Mouse (Mus musculus): Measurements from ENCODE around the gene Abcc4. TPM values are rescaled to one million over a fixed set of nuclear protein-coding genes. Genes with fewer than 3 reads are reported as not detected.

The Abcc4 gene
- polyA plus RNA-seq, 1 experiment, result 7.7 TPM

DNA sequence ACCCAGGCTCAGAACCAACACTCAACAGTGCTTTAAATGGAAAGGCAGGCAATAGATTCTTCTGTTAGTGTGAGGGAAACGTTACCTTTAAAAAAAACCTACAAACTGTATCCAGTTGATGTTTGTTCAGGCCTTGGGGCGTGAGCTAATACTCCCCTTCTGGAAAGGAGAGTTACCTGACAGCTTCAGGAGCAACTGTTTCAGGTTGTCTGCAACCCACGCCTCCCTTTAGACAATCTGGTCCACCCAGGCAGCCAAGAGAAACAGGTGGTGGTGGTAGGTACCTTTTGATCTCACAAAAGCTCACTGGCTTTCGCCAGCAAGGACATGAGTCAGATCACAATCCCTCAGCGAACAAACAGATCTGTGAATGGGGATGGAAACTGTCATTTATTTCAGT lies 223.7 kb downstream of the Abcc4 start:
- Histone ChIP-seq H3K4me1 (ENCODE audit: control insufficient read depth, insufficient read depth, low read length) (no peaks in the 10 kb centered on the region), H3K27ac (ENCODE audit: control insufficient read depth, insufficient read depth, low read depth, low read length, poor library complexity) (no peak overlapping the region), H3K4me3 (replicated peaks; ENCODE audit: control insufficient read depth, low read depth, low read length) (no peak overlapping the region)
- TF ChIP-seq POLR2A (IDR thresholded peaks at IDR 0.05; ENCODE audit: borderline replicate concordance, control insufficient read depth, low read depth, low read length) (no peak), CTCF (IDR thresholded peaks at IDR 0.05; ENCODE audit: control insufficient read depth, insufficient read depth, low read length) (no peak)
- WGBS, result 86% methylated on average over 5 of the region's 5 CpGs

DNA sequence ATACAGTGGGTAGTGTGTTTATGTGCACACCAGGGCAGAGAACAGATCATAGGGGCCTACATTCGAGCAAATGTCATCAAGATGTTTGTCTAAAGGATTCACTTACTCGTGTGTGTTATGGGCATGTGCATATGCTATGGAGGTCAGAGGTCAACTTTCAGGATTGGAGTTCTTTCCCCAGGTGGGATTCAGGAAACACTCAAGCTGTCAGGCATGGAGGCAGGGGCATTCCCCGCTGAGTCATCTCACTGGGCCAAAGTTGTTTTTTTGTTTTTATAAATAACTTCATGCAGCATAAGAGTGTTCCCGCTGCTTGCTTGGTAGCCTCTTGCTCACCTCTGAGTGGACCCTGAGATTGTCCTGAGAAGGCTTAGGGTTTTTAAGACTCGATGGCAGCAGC lies 224.2 kb downstream of the Abcc4 start:
- Histone ChIP-seq H3K4me1 (ENCODE audit: control insufficient read depth, insufficient read depth, low read length) (no peaks in the 10 kb centered on the region), H3K4me3 (replicated peaks; ENCODE audit: control insufficient read depth, low read depth, low read length) (no peak overlapping the region), H3K27ac (ENCODE audit: control insufficient read depth, insufficient read depth, low read depth, low read length, poor library complexity) (no peak overlapping the region)
- WGBS, result 81% methylated on average over 5 of the region's 5 CpGs
- TF ChIP-seq CTCF (IDR thresholded peaks at IDR 0.05; ENCODE audit: control insufficient read depth, insufficient read depth, low read length) (no peak), POLR2A (IDR thresholded peaks at IDR 0.05; ENCODE audit: borderline replicate concordance, control insufficient read depth, low read depth, low read length) (no peak)

DNA sequence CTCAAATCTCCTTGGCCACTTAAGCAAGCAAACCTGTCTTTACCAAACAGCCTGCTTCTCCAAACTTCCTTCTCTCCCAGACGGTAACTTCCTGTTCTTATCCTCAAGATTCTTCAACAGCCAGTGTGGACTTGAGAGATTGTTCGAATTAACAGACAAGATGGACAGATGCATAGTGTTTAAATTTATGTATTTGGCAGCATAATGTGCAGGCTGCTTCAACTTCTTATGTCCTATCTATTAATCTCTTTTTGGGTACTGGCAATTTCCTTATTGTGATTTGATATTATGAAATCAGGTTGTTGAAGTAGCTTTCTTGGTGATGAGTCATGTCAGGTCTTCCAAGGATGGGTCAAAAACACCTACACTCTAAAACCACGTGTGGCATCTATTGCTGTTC lies 229.7 kb downstream of the Abcc4 start:
- no peak overlapping the region for H3K4me3 ChIP-seq (replicated peaks; ENCODE audit: control insufficient read depth, low read depth, low read length)
- 34% methylated on average over 3 of the region's 3 CpGs for WGBS
- H3K27ac ChIP-seq (ENCODE audit: control insufficient read depth, insufficient read depth, low read depth, low read length, poor library complexity), result no peak overlapping the region
- TF ChIP-seq CTCF (IDR thresholded peaks at IDR 0.05; ENCODE audit: control insufficient read depth, insufficient read depth, low read length) (no peak), POLR2A (IDR thresholded peaks at IDR 0.05; ENCODE audit: borderline replicate concordance, control insufficient read depth, low read depth, low read length) (no peak)
- no peaks in the 10 kb centered on the region for H3K4me1 ChIP-seq (ENCODE audit: control insufficient read depth, insufficient read depth, low read length)

DNA sequence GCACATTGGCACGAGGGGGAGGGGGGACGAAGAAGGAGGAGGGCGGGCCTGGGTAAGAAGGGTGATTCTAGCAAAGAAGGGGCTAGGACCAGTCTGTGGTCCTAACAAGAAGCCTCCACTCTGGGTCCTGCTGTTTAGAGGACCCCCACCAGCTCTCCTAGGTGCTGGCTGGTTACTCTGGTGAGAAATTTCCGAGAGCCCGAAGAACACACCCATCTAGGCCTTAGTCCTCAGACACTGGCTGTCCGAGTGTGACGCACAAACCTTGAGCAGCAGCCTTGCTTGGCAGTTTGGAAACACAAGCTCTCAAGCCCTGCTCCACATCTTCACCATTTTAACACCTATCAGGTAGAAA lies 230.9 kb downstream of the Abcc4 start:
- no peak for TF ChIP-seq POLR2A (IDR thresholded peaks at IDR 0.05; ENCODE audit: borderline replicate concordance, control insufficient read depth, low read depth, low read length)
- Histone ChIP-seq H3K4me1 (ENCODE audit: control insufficient read depth, insufficient read depth, low read length) (no peaks in the 10 kb centered on the region), H3K27ac (ENCODE audit: control insufficient read depth, insufficient read depth, low read depth, low read length, poor library complexity) (no peak overlapping the region), H3K4me3 (replicated peaks; ENCODE audit: control insufficient read depth, low read depth, low read length) (no peak overlapping the region)
- WGBS, result 74% methylated on average over 7 of the region's 7 CpGs

DNA sequence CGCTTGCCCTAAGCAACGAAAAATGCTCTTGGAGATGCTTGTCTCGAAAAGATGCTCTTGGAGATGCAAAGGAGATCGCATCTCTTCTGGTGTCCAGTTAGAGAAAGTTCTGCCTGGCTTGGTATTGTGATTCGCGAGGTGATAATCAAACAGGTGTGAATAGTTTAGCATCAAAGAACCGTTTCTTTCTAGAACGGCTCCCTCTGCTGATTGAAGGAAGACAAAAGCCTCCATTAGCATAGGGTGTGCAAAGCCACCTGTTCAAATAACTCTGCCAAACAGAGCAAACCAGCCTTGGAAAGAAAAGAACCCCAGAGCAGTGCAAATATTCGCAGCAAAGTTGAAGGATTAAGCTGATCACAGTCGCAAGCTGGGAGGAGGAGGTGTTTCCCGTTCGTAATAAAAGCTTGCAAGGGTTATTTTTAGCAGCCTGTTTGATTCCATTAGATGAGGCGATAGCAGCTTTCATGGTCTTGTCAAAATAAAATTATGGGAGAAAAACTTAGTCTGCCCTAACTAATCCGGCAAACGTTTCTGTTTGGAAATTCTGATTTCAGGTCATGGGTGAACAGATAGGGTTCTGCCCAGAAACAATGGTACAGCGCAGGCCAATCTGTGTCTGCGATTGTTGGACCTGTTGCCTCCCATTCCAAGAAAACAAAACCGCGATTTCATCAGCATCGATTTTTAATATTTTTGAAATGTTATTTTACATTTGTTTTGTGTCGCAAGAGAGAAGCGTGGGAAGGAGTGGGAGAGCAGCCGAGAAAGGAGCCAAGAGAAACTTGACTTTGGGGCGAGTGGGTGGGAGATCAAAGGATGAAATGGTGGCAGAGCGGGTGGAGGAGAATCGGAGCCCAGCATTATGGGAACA lies 231.6 kb downstream of the Abcc4 start:
- TF ChIP-seq CTCF (IDR thresholded peaks at IDR 0.05; ENCODE audit: control insufficient read depth, insufficient read depth, low read length), result no peak
- TF ChIP-seq POLR2A (IDR thresholded peaks at IDR 0.05; ENCODE audit: borderline replicate concordance, control insufficient read depth, low read depth, low read length), result no peak
- Histone ChIP-seq H3K4me3 (replicated peaks; ENCODE audit: control insufficient read depth, low read depth, low read length) (no peak overlapping the region), H3K27ac (ENCODE audit: control insufficient read depth, insufficient read depth, low read depth, low read length, poor library complexity) (no peak overlapping the region), H3K4me1 (ENCODE audit: control insufficient read depth, insufficient read depth, low read length) (no peaks in the 10 kb centered on the region)
- 32% methylated on average over 26 of the region's 26 CpGs for WGBS

DNA sequence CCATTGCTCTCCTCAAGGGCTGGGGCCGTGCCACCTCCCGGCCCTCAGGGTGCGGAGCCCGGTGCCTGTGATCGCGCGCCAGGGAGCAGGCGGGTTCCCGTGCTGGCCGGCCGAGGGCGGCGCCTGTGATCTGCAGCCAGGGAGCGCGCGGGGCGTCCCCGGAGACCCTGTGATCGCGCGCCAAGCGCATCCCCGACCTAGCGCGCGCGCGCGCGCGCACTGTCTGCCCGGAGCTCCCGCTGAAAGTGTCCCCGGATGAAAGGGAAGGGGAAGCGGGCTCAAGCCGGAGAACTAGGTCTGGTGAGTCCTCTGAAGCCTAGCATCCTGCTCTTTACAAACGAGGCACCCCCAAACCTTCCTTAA lies 232.2 kb downstream of the Abcc4 start:
- Histone ChIP-seq H3K4me3 (replicated peaks; ENCODE audit: control insufficient read depth, low read depth, low read length) (no peak overlapping the region), H3K27ac (ENCODE audit: control insufficient read depth, insufficient read depth, low read depth, low read length, poor library complexity) (no peak overlapping the region), H3K4me1 (ENCODE audit: control insufficient read depth, insufficient read depth, low read length) (no peaks in the 10 kb centered on the region)
- 1% methylated on average over 37 of the region's 37 CpGs for WGBS
- TF ChIP-seq POLR2A (IDR thresholded peaks at IDR 0.05; ENCODE audit: borderline replicate concordance, control insufficient read depth, low read depth, low read length) (no peak), CTCF (IDR thresholded peaks at IDR 0.05; ENCODE audit: control insufficient read depth, insufficient read depth, low read length) (no peak)

DNA sequence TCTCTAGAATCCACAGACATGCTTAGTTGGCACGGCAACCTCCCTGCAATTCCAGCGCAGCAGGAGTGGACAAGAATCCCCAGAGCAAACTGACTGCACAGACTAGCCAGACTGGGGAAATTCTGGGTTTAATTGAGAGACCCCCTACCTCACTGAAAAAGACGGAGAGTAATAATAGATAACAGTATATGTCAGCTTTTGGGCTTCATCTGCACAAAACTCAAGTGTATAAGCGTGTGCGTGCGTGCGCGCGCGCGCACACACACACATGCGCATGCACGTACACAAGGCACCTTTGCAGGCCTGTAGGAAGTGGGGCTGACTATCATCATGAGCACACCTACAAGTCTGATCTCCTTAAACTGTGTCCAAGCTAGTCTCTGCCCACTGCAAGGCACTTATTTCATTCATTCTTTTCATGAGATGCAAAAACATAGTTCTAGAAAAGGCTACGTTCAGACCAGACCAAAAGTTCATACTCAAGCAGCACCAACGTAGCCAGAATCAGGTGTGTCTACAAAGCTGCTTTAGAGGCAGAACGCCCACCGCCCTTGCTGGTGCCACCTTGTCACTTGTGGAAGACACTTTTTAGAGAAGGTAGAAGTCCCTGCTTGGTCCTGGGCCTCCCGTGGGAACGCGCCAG lies 232.7 kb downstream of the Abcc4 start:
- 18% methylated on average over 20 of the region's 20 CpGs for WGBS
- no peak overlapping the region for H3K27ac ChIP-seq (ENCODE audit: control insufficient read depth, insufficient read depth, low read depth, low read length, poor library complexity)
- no peak overlapping the region for H3K4me3 ChIP-seq (replicated peaks; ENCODE audit: control insufficient read depth, low read depth, low read length)
- H3K4me1 ChIP-seq (ENCODE audit: control insufficient read depth, insufficient read depth, low read length), result no peaks in the 10 kb centered on the region
- TF ChIP-seq CTCF (IDR thresholded peaks at IDR 0.05; ENCODE audit: control insufficient read depth, insufficient read depth, low read length), result no peak

DNA sequence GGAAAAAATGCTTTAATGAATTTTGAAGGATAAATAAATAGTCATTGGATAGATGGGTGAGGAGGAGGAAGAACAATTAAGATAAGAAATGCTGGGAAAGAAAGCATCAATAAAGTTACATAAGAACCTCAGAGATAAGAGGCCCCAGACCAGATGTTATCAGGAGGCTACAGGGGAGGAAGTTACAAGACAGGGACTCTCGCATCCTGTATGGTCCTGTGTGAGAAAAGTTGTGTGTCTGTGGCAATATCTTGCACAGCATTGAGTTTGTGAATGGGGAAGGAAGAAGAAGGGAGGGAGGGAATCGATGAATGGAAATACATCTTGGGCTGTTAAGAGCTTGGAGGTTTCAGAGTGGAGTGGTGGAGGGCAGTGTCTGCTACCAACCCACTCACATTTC lies 240.7 kb downstream of the Abcc4 start:
- WGBS, result 16% methylated on average over 2 of the region's 2 CpGs
- no peaks in the 10 kb centered on the region; the same call in 1 of the 2 replicates for H3K4me1 ChIP-seq (ENCODE audit: control insufficient read depth, insufficient read depth, low read length)
- TF ChIP-seq CTCF (IDR thresholded peaks at IDR 0.05; ENCODE audit: control insufficient read depth, insufficient read depth, low read length) (no peak), POLR2A (IDR thresholded peaks at IDR 0.05; ENCODE audit: borderline replicate concordance, control insufficient read depth, low read depth, low read length) (no peak)

More for the DNA sequence above, 240.7 kb downstream of the Abcc4 start:
- Histone ChIP-seq H3K27ac (ENCODE audit: control insufficient read depth, insufficient read depth, low read depth, low read length, poor library complexity) (no peak overlapping the region), H3K4me3 (replicated peaks; ENCODE audit: control insufficient read depth, low read depth, low read length) (no peak overlapping the region)
